16 mouse cellular contexts compared by ENCODE assay signal in genomic region chr1:43532279-43532678, GRCm38 (mm10).
DNase-seq lines count a peak whose midpoint lies in the region; ATAC-seq and TF ChIP-seq lines count a peak whose summit lies in the region.
"Had no signal": no experiment of that assay in that cellular context is flagged by ENCODE, and none has a peak within 500 bp of the region (broad histone marks: within the 10 kb centered on the region; RNA-seq: fewer than 3 reads in every experiment).

No protein-coding gene starts in this region.

- no peaks in the 10 kb centered on the region for H3K9me3 ChIP-seq in heart, postnatal 0 days (replicated peaks; ENCODE audit: control insufficient read depth, low read length)
- no peaks in the 10 kb centered on the region for H3K9me3 ChIP-seq in kidney, postnatal 0 days (replicated peaks; ENCODE audit: low read length)
- H3K9me3 ChIP-seq in megakaryocyte, embryonic 14.5 days = no peaks in the 10 kb centered on the region
- H3K9me3 ChIP-seq: limb, embryonic 12.5 days; neural tube, embryonic 13.5 days had no signal

- H3K9ac ChIP-seq in heart, postnatal 0 days (replicated peaks; ENCODE audit: low read depth, low read length) = no peak overlapping the region
- no peak overlapping the region for H3K9ac ChIP-seq in kidney, postnatal 0 days (ENCODE audit: low read depth, low read length)
- H3K9ac ChIP-seq: limb, embryonic 12.5 days; neural tube, embryonic 13.5 days had no signal

- no peak overlapping the region for H3K27ac ChIP-seq in heart, postnatal 0 days (ENCODE audit: low read depth)
- no peak overlapping the region for H3K27ac ChIP-seq in kidney, postnatal 0 days
- H3K27ac ChIP-seq: limb, embryonic 12.5 days; neural tube, embryonic 13.5 days had no signal

- no peak for TF ChIP-seq EP300 in heart, postnatal 0 days (IDR thresholded peaks at IDR 0.05; ENCODE audit: low read depth)

- H3K4me3 ChIP-seq in heart, postnatal 0 days (ENCODE audit: low read depth, low read length) = no peak overlapping the region
- H3K4me3 ChIP-seq in kidney, postnatal 0 days (replicated peaks; ENCODE audit: low read depth, low read length) = no peak overlapping the region
- peak overlapping the region; percentile 65 for H3K4me3 ChIP-seq in megakaryocyte, embryonic 14.5 days (replicated peaks)
- H3K4me3 ChIP-seq: limb, embryonic 12.5 days; neural tube, embryonic 13.5 days had no signal

- WGBS in heart, postnatal 0 days = 41% methylated on average over 4 of the region's 4 CpGs
- 51% methylated on average over 4 of the region's 4 CpGs for WGBS in kidney, postnatal 0 days

- H3K27me3 ChIP-seq in heart, postnatal 0 days (ENCODE audit: control insufficient read depth, insufficient read depth, low read length) = no peaks in the 10 kb centered on the region
- H3K27me3 ChIP-seq in kidney, postnatal 0 days (ENCODE audit: insufficient read depth, low read length) = no peaks in the 10 kb centered on the region
- no peaks in the 10 kb centered on the region for H3K27me3 ChIP-seq in megakaryocyte, embryonic 14.5 days (replicated peaks)
- H3K27me3 ChIP-seq: limb, embryonic 12.5 days; neural tube, embryonic 13.5 days had no signal

- no peak for DNase-seq in heart, postnatal 0 days (ENCODE audit: low spot score)
- no peak for DNase-seq in heart, postnatal 4 days
- peak; percentile 43 for DNase-seq in kidney, postnatal 0 days (ENCODE audit: low spot score)
- no peak for DNase-seq in kidney, postnatal 10 days
- DNase-seq in cerebellum, adult 18-20 months = no peak
- DNase-seq: cerebellum, adult 8-10 months; kidney, adult 11 months; kidney, postnatal 4 days; lung, postnatal 4 days; right cerebral cortex, adult 18-20 months; thymus, postnatal 25 days had no signal

- H3K4me1 ChIP-seq in heart, postnatal 0 days (ENCODE audit: control insufficient read depth, insufficient read depth) = peaks cover 56% of the 10 kb centered on the region
- peaks cover 15% of the 10 kb centered on the region for H3K4me1 ChIP-seq in kidney, postnatal 0 days (replicated peaks; ENCODE audit: insufficient read depth, low read length)
- H3K4me1 ChIP-seq in megakaryocyte, embryonic 14.5 days = peaks cover 100% of the 10 kb centered on the region

- peak; percentile 12; the same call in 1 of the 2 replicates for ATAC-seq in heart, postnatal 0 days (ENCODE audit: insufficient read depth, low read depth)
- ATAC-seq in kidney, postnatal 0 days (replicated peaks; ENCODE audit: low FRiP score, low read depth) = peak; percentile 40; the same call in 1 of the 2 replicates
- ATAC-seq in megakaryocyte, adult 5-6 weeks (ENCODE audit: poor library complexity, severe bottlenecking) = no peak

- H3K36me3 ChIP-seq in heart, postnatal 0 days (replicated peaks; ENCODE audit: control insufficient read depth, insufficient read depth, low read length) = no peaks in the 10 kb centered on the region
- H3K36me3 ChIP-seq in kidney, postnatal 0 days (ENCODE audit: insufficient read depth, low read length) = no peaks in the 10 kb centered on the region
- H3K36me3 ChIP-seq in megakaryocyte, embryonic 14.5 days (replicated peaks; ENCODE audit: low read length) = peaks cover 98% of the 10 kb centered on the region

- H3K4me2 ChIP-seq in heart, postnatal 0 days (ENCODE audit: low read depth, low read length) = no peak overlapping the region
- H3K4me2 ChIP-seq in kidney, postnatal 0 days (ENCODE audit: low read length) = no peak overlapping the region
- H3K4me2 ChIP-seq: limb, embryonic 12.5 days; midbrain, embryonic 11.5 days; neural tube, embryonic 13.5 days had no signal

- TF ChIP-seq CTCF in heart, postnatal 0 days (IDR thresholded peaks at IDR 0.05; ENCODE audit: low read depth) = no peak
- no peak for TF ChIP-seq CTCF in kidney, postnatal 0 days (IDR thresholded peaks at IDR 0.05; ENCODE audit: low read depth)
